Comparison of ENCODE assay signal across 18 mouse cellular contexts in genomic region chr9:61243289-61243688, GRCm38 (mm10).
"Had no signal": no experiment of that assay in that cellular context is flagged by ENCODE, and none has a peak within 500 bp of the region (broad histone marks: within the 10 kb centered on the region; RNA-seq: fewer than 3 reads in every experiment).

No protein-coding gene starts in this region.

- H3K9me3 ChIP-seq: lung, embryonic 15.5 days; neural tube, embryonic 13.5 days had no signal

- DNase-seq: liver, postnatal 0 days; lung, adult 2 months; lung, postnatal 14 days; lung, postnatal 36 days; retina, postnatal 1 day; right cerebral cortex, adult 18-20 months; right cerebral cortex, postnatal 25 days; thymus, adult 18-20 months; thymus, postnatal 14 days; thymus, postnatal 36 days had no signal

- H3K27ac ChIP-seq: lung, embryonic 15.5 days; midbrain, embryonic 13.5 days; midbrain, embryonic 15.5 days; neural tube, embryonic 13.5 days; neural tube, embryonic 15.5 days had no signal

- H3K9ac ChIP-seq: liver, postnatal 0 days; lung, embryonic 15.5 days; midbrain, embryonic 13.5 days; midbrain, embryonic 15.5 days; neural tube, embryonic 13.5 days; neural tube, embryonic 15.5 days had no signal

- H3K4me3 ChIP-seq: lung, embryonic 15.5 days; megakaryocyte, embryonic 14.5 days; midbrain, embryonic 13.5 days; midbrain, embryonic 15.5 days; neural tube, embryonic 13.5 days; neural tube, embryonic 15.5 days had no signal

- H3K36me3 ChIP-seq: lung, embryonic 15.5 days; midbrain, embryonic 13.5 days; midbrain, embryonic 15.5 days; neural tube, embryonic 13.5 days; neural tube, embryonic 15.5 days had no signal

- H3K27me3 ChIP-seq: midbrain, embryonic 13.5 days; midbrain, embryonic 15.5 days had no signal

- H3K4me2 ChIP-seq: lung, embryonic 15.5 days; midbrain, embryonic 11.5 days; midbrain, embryonic 13.5 days; midbrain, embryonic 15.5 days; neural tube, embryonic 13.5 days; neural tube, embryonic 15.5 days had no signal

- ATAC-seq: liver, postnatal 0 days; lung, postnatal 0 days; midbrain, embryonic 13.5 days; midbrain, embryonic 15.5 days had no signal

- H3K4me1 ChIP-seq: lung, embryonic 15.5 days; megakaryocyte, embryonic 14.5 days had no signal
